20 mouse cellular contexts compared by ENCODE assay signal in the genomic region with DNA sequence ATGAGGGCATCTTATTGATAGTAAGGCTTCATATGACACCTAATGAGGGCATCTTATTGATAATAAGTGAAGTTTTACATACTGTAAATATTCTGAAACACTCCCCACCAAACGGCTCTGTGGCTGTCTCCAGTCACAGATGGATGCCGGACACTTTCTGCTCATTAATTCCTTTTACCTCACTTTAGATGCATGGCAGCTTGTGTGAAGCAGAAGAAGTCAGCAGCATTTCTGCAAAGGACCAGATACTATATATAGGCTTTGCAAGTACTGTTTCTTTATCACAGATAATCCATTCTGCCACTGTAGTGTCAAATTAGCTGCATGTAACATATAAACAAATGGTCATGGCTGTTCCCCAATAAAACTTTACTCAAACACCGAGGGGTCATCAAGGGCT.
"Had no signal": no experiment of that assay in that cellular context is flagged by ENCODE, and none has a peak within 500 bp of the region (broad histone marks: within the 10 kb centered on the region; RNA-seq: fewer than 3 reads in every experiment).

No protein-coding gene starts in this region.

- DNase-seq: kidney, adult 2 months; kidney, postnatal 25 days; layer of hippocampus, adult 9-11 months; liver; liver, embryonic 13.5 days; lung, adult 2 months; lung, postnatal 10 days; retina, postnatal 1 day; right cerebral cortex, postnatal 25 days; spleen, adult 18-20 months; thymus, adult 18-20 months; thymus, postnatal 36 days had no signal

- H3K27me3 ChIP-seq: limb, embryonic 13.5 days; liver, embryonic 13.5 days; midbrain, embryonic 12.5 days; neural tube, embryonic 12.5 days; stomach, embryonic 15.5 days had no signal

- H3K9ac ChIP-seq: limb, embryonic 13.5 days; liver, embryonic 13.5 days; midbrain, embryonic 12.5 days; neural tube, embryonic 12.5 days; stomach, embryonic 15.5 days had no signal

- H3K4me2 ChIP-seq: limb, embryonic 13.5 days; liver, embryonic 13.5 days; midbrain, embryonic 12.5 days; neural tube, embryonic 12.5 days; stomach, embryonic 15.5 days had no signal

- H3K4me3 ChIP-seq: layer of hippocampus, adult 2 months; limb, embryonic 10.5 days; limb, embryonic 13.5 days; liver, embryonic 13.5 days; midbrain, embryonic 12.5 days; neural tube, embryonic 12.5 days; stomach, embryonic 15.5 days had no signal

- H3K4me1 ChIP-seq: limb, embryonic 10.5 days; limb, embryonic 13.5 days; liver, embryonic 13.5 days; midbrain, embryonic 12.5 days; neural tube, embryonic 12.5 days; stomach, embryonic 15.5 days had no signal

- H3K36me3 ChIP-seq: limb, embryonic 10.5 days; limb, embryonic 13.5 days; liver, embryonic 13.5 days; midbrain, embryonic 12.5 days; neural tube, embryonic 12.5 days; stomach, embryonic 15.5 days had no signal

- H3K9me3 ChIP-seq: limb, embryonic 10.5 days; limb, embryonic 13.5 days; liver, embryonic 13.5 days; midbrain, embryonic 12.5 days; neural tube, embryonic 12.5 days; stomach, embryonic 15.5 days had no signal

- H3K27ac ChIP-seq: kidney, postnatal 0 days; layer of hippocampus, adult 2 months; limb, embryonic 10.5 days; limb, embryonic 13.5 days; liver, embryonic 13.5 days; macrophage; midbrain, embryonic 12.5 days; neural tube, embryonic 12.5 days; stomach, embryonic 15.5 days had no signal
